In the genomic region with DNA sequence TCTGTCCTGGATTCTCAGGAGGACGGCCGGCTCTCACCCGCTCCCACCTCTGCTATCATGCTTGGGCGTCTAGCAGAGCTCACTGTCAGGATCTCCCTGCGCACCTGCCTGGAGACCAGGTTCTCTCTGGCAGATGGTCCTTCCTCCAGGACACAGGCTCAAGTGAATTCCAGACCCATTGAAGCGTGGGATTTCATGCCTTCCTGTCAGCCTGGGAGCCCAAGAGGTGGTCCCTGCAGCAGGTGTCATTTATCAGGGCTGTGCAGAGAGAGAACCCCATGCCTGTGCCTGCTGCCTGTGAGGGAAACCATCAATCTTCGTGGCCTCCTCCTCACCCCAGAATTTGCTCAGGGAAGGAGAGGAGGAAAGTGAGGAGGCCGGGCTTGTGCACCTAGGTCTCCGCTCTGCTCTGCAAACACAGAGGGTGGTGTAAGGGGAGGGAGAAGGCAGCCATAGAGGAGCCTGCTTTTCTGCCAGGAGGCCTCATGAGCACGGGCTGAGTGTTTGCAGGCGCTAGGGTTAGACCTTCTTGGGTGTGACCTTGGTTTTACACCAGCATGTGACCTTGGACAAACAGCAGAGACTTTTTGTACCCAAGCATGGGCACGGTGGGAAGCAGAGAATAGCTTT, we compare ENCODE assay signal across 15 mouse cellular contexts.
A peak's percentile ranks its signal among the peaks of the same experiment; 100 is the strongest.
DNase-seq lines count a peak whose midpoint lies in the region; ATAC-seq lines count a peak whose summit lies in the region.
"Had no signal": no experiment of that assay in that cellular context is flagged by ENCODE, and none has a peak within 500 bp of the region (broad histone marks: within the 10 kb centered on the region; RNA-seq: fewer than 3 reads in every experiment).

No protein-coding gene starts in this region.

- H3K4me2 ChIP-seq in liver, embryonic 11.5 days, result no peak overlapping the region
- no peak overlapping the region for H3K4me2 ChIP-seq in liver, embryonic 12.5 days
- H3K4me2 ChIP-seq in hindbrain, embryonic 16.5 days (ENCODE audit: low read length), result no peak overlapping the region
- H3K4me2 ChIP-seq in stomach, embryonic 14.5 days (replicated peaks; ENCODE audit: low read depth, low read length), result no peak overlapping the region
- H3K4me2 ChIP-seq: heart, embryonic 15.5 days; limb, embryonic 15.5 days; neural tube, embryonic 12.5 days had no signal

- ATAC-seq in liver, embryonic 11.5 days (replicated peaks; ENCODE audit: low FRiP score), result no peak
- no peak for ATAC-seq in liver, embryonic 12.5 days
- no peak; the same call in 1 of the 2 replicates for ATAC-seq in hindbrain, embryonic 16.5 days
- ATAC-seq in stomach, embryonic 14.5 days (ENCODE audit: insufficient number of reproducible peaks, insufficient read depth, low FRiP score, low read depth), result peak; percentile 84
- ATAC-seq in erythroblast, adult 5-6 weeks (replicated peaks; ENCODE audit: low FRiP score, poor library complexity, severe bottlenecking), result no peak

- DNase-seq in liver, embryonic 11.5 days (ENCODE audit: low spot score), result no peak
- peak; percentile 75 to 76 for DNase-seq in cerebellum, postnatal 25 days
- no peak for DNase-seq in Muller cell, postnatal 12 days (ENCODE audit: inconsistent ontology term)
- no peak for DNase-seq in adrenal gland, postnatal 36 days
- DNase-seq: layer of hippocampus, adult 9-11 months had no signal

- no peaks in the 10 kb centered on the region for H3K36me3 ChIP-seq in liver, embryonic 11.5 days (ENCODE audit: control insufficient read depth, insufficient read depth, low read length)
- H3K36me3 ChIP-seq in liver, embryonic 12.5 days, result no peaks in the 10 kb centered on the region
- H3K36me3 ChIP-seq in hindbrain, embryonic 16.5 days (ENCODE audit: control insufficient read depth, insufficient read depth, low read length), result no peaks in the 10 kb centered on the region
- no peaks in the 10 kb centered on the region for H3K36me3 ChIP-seq in stomach, embryonic 14.5 days (ENCODE audit: control insufficient read depth, insufficient read depth, low read length)
- H3K36me3 ChIP-seq: heart, embryonic 15.5 days; limb, embryonic 15.5 days; neural tube, embryonic 12.5 days had no signal

- no peaks in the 10 kb centered on the region for H3K4me1 ChIP-seq in liver, embryonic 11.5 days (replicated peaks; ENCODE audit: control insufficient read depth, insufficient read depth, low read length)
- H3K4me1 ChIP-seq in liver, embryonic 12.5 days, result no peaks in the 10 kb centered on the region
- peaks cover 13% of the 10 kb centered on the region for H3K4me1 ChIP-seq in hindbrain, embryonic 16.5 days (ENCODE audit: control insufficient read depth, insufficient read depth, low read depth, low read length)
- peaks cover 25% of the 10 kb centered on the region for H3K4me1 ChIP-seq in stomach, embryonic 14.5 days (ENCODE audit: control insufficient read depth, insufficient read depth, low read length)
- H3K4me1 ChIP-seq: heart, embryonic 15.5 days; limb, embryonic 15.5 days; megakaryocyte, embryonic 14.5 days had no signal

- H3K9ac ChIP-seq in liver, embryonic 11.5 days (ENCODE audit: low read depth, low read length), result no peak overlapping the region
- no peak overlapping the region for H3K9ac ChIP-seq in liver, embryonic 12.5 days
- H3K9ac ChIP-seq in hindbrain, embryonic 16.5 days (ENCODE audit: low read depth, low read length), result no peak overlapping the region
- H3K9ac ChIP-seq in stomach, embryonic 14.5 days (replicated peaks; ENCODE audit: low read depth, low read length), result no peak overlapping the region
- H3K9ac ChIP-seq: heart, embryonic 15.5 days; limb, embryonic 15.5 days; neural tube, embryonic 12.5 days had no signal

- 49% methylated on average over 12 of the region's 12 CpGs for WGBS in liver, embryonic 11.5 days
- WGBS in liver, embryonic 12.5 days (ENCODE audit: insufficient replicate concordance), result 52% methylated on average over 12 of the region's 12 CpGs
- 36% methylated on average over 12 of the region's 12 CpGs for WGBS in hindbrain, embryonic 16.5 days
- WGBS in stomach, embryonic 14.5 days, result 11% methylated on average over 12 of the region's 12 CpGs

- H3K27me3 ChIP-seq in liver, embryonic 11.5 days (replicated peaks; ENCODE audit: control insufficient read depth, insufficient read depth, low read length), result no peaks in the 10 kb centered on the region
- H3K27me3 ChIP-seq in liver, embryonic 12.5 days (replicated peaks), result no peaks in the 10 kb centered on the region
- H3K27me3 ChIP-seq in hindbrain, embryonic 16.5 days (replicated peaks; ENCODE audit: control insufficient read depth, insufficient read depth, low read length), result no peaks in the 10 kb centered on the region
- H3K27me3 ChIP-seq in stomach, embryonic 14.5 days (ENCODE audit: control insufficient read depth, insufficient read depth, low read length), result no peaks in the 10 kb centered on the region
- H3K27me3 ChIP-seq: CH12.LX; heart, embryonic 15.5 days; limb, embryonic 15.5 days; megakaryocyte, embryonic 14.5 days; neural tube, embryonic 12.5 days had no signal

- H3K27ac ChIP-seq in liver, embryonic 11.5 days (ENCODE audit: low read depth, low read length), result peak overlapping the region; percentile 32; the same call in 1 of the 2 replicates
- H3K27ac ChIP-seq in liver, embryonic 12.5 days, result no peak overlapping the region
- H3K27ac ChIP-seq in hindbrain, embryonic 16.5 days (ENCODE audit: low read depth, low read length), result peak overlapping the region; percentile 29
- H3K27ac ChIP-seq in stomach, embryonic 14.5 days (ENCODE audit: low read length), result peak overlapping the region; percentile 84
- H3K27ac ChIP-seq: heart, embryonic 15.5 days; limb, embryonic 15.5 days; neural tube, embryonic 12.5 days had no signal

- no peak overlapping the region for H3K4me3 ChIP-seq in liver, embryonic 11.5 days (ENCODE audit: low read depth, low read length)
- H3K4me3 ChIP-seq in liver, embryonic 12.5 days, result no peak overlapping the region
- H3K4me3 ChIP-seq in hindbrain, embryonic 16.5 days (ENCODE audit: low read length), result no peak overlapping the region
- H3K4me3 ChIP-seq in stomach, embryonic 14.5 days (ENCODE audit: low read depth, low read length), result no peak overlapping the region
- H3K4me3 ChIP-seq: erythroblast, embryonic 14.5 days; heart, embryonic 15.5 days; limb, embryonic 15.5 days; megakaryocyte, embryonic 14.5 days; neural tube, embryonic 12.5 days had no signal

- H3K9me3 ChIP-seq in liver, embryonic 11.5 days (ENCODE audit: control insufficient read depth, low read length), result no peaks in the 10 kb centered on the region
- H3K9me3 ChIP-seq in liver, embryonic 12.5 days (replicated peaks), result no peaks in the 10 kb centered on the region
- H3K9me3 ChIP-seq in hindbrain, embryonic 16.5 days (ENCODE audit: control insufficient read depth, low read length), result no peaks in the 10 kb centered on the region
- H3K9me3 ChIP-seq in stomach, embryonic 14.5 days (ENCODE audit: control insufficient read depth, low read depth, low read length), result no peaks in the 10 kb centered on the region
- H3K9me3 ChIP-seq: heart, embryonic 15.5 days; limb, embryonic 15.5 days; megakaryocyte, embryonic 14.5 days; neural tube, embryonic 12.5 days had no signal

Comparison
In these comparisons a context has a peak if more than half of its experiments do, and no peak if none do; other contexts are left out.
1. DNase-seq: peak in cerebellum, postnatal 25 days (2 of 2); none in liver, embryonic 11.5 days (single experiment), Muller cell, postnatal 12 days (single experiment) and adrenal gland, postnatal 36 days (0 of 2).